Mouse (Mus musculus) heart, adult 2 months (tissue): ENCODE data around the gene Sec14l1. TPM values are rescaled to one million over a fixed set of nuclear protein-coding genes. Genes with fewer than 3 reads are reported as not detected.

ENCODE experiments used
- DNase-seq, 2 experiments: peaks; one replicate each; pipeline ENCODE4 v3.0.0; 2021
- H3K27ac ChIP-seq: fragments of 200-600 bp; 2 replicates; pipeline ENCODE4 v1.8.1; 2022
- H3K27me3 ChIP-seq: fragments of 200-500 bp; 2 replicates; pipeline ENCODE4 v1.6.1; 2012; ENCODE audit warnings: mild to moderate bottlenecking, low read length, inconsistent platforms, mixed read lengths; ENCODE audit not compliant: control insufficient read depth, insufficient read depth
- H3K36me3 ChIP-seq: fragments of 200-500 bp; 2 replicates; pipeline ENCODE4 v1.6.1; 2012; ENCODE audit warnings: low read length, inconsistent platforms; ENCODE audit not compliant: control insufficient read depth, insufficient read depth
- H3K4me1 ChIP-seq: fragments of 200-500 bp; 2 replicates; pipeline ENCODE4 v1.6.1; 2011; ENCODE audit warnings: low read length; ENCODE audit not compliant: control insufficient read depth, insufficient read depth
- H3K4me3 ChIP-seq: fragments of 200-600 bp; 2 replicates; pipeline ENCODE4 v1.8.1; 2022
- H3K79me2 ChIP-seq: fragments of 200-500 bp; replicated peaks from 2 replicates; pipeline ENCODE4 v1.6.1; 2012; ENCODE audit warnings: mild to moderate bottlenecking, inconsistent platforms, low read length, moderate library complexity, mixed read lengths; ENCODE audit not compliant: control insufficient read depth, insufficient read depth
- H3K9ac ChIP-seq: fragments of 200-500 bp; 2 replicates; pipeline ENCODE4 v1.6.1; 2012; ENCODE audit warnings: low read depth, mild to moderate bottlenecking, control low read depth, inconsistent platforms, low read length, mixed read lengths
- CTCF ChIP-seq: fragments of 200-600 bp; IDR thresholded peaks from 2 replicates; pipeline ENCODE4 v1.8.1; 2022; ENCODE audit warnings: antibody characterized with exemption, mild to moderate bottlenecking, moderate library complexity
- EP300 ChIP-seq: fragments of 200-500 bp; IDR thresholded peaks from 2 replicates; pipeline ENCODE4 v1.6.1; 2011; ENCODE audit warnings: low read depth, low read length, control low read depth; ENCODE audit not compliant: insufficient read depth
- POLR2A ChIP-seq: fragments of 200-500 bp; IDR thresholded peaks from 2 replicates; pipeline ENCODE4 v1.6.1; 2011; ENCODE audit warnings: mild to moderate bottlenecking, low read depth, low read length, control low read depth; ENCODE audit not compliant: insufficient read depth
- WGBS: fragments of 180-500 bp; shearing (Covaris S2); methylation state at CpG from one replicate; pipeline ENCODE4 v1.1.7; 2018; 5-methylcytosine and 5-hydroxymethylcytosine counted together
- intact Hi-C: fragments of 180-260 bp; cut with DNase I; formaldehyde crosslinking; loops from one replicate; pipeline ENCODE4 v1.15.1; 2025
- microRNA-seq, 2 experiments: library from miRNA; unstranded; fragments of <30 nt; microRNA quantifications; one replicate each; pipeline ENCODE4 v1.2.0; 2021
- polyA plus RNA-seq: library from polyadenylated mRNA; depleted of rRNA; stranded (reverse); fragments of >200 nt; gene quantifications from 2 replicates; pipeline ENCODE4 v1.2.3, GENCODE M21; 2012; rRNA removed
- total RNA-seq, 2 experiments: library from RNA; stranded (reverse); gene quantifications; 2 replicates each; pipeline ENCODE4 v1.2.3; 2021

Sec14l1 gene
- total and polyA plus RNA-seq, 3 experiments: 65.4 to 89.5 (median 71.5) TPM

GRCm38 (mm10) chr11:117205447-117205846 lies 90.5 kb downstream of the Sec14l1 start:
- 87% methylated on average over 9 of the region's 9 CpGs for WGBS

GRCm38 (mm10) chr11:117207436-117207835 lies 92.5 kb downstream of the Sec14l1 start:
- Histone ChIP-seq H3K4me1 (no peaks in the 10 kb centered on the region), H3K27me3 (no peaks in the 10 kb centered on the region), H3K4me3 (no peak overlapping the region), H3K9ac (no peak overlapping the region), H3K36me3 (no peaks in the 10 kb centered on the region), H3K27ac (no peak overlapping the region), H3K79me2 (no peaks in the 10 kb centered on the region)
- 84% methylated on average over 5 of the region's 5 CpGs for WGBS
- DNase-seq: no peak
- intact Hi-C loops: no loop called here
- TF ChIP-seq CTCF (no peak), EP300 (no peak), POLR2A (no peak)

More at GRCm38 (mm10) chr11:117205447-117205846, 90.5 kb downstream of the Sec14l1 start:
- Histone ChIP-seq H3K4me3 (no peak overlapping the region), H3K79me2 (no peaks in the 10 kb centered on the region), H3K36me3 (no peaks in the 10 kb centered on the region), H3K27me3 (no peaks in the 10 kb centered on the region), H3K9ac (no peak overlapping the region), H3K27ac (no peak overlapping the region), H3K4me1 (no peaks in the 10 kb centered on the region)
- intact Hi-C loops: no loop called here
- TF ChIP-seq CTCF: no peak
- DNase-seq: no peak

GRCm38 (mm10) chr11:117208151-117208673 lies 93.2 kb downstream of the Sec14l1 start:
- Histone ChIP-seq H3K4me3 (no peak overlapping the region), H3K4me1 (no peaks in the 10 kb centered on the region), H3K79me2 (no peaks in the 10 kb centered on the region), H3K36me3 (no peaks in the 10 kb centered on the region), H3K9ac (no peak overlapping the region), H3K27ac (no peak overlapping the region), H3K27me3 (no peaks in the 10 kb centered on the region)
- DNase-seq: no peak
- 83% methylated on average over 8 of the region's 8 CpGs for WGBS
- intact Hi-C loops: no loop called here
- TF ChIP-seq EP300 (no peak), CTCF (no peak), POLR2A (no peak)

Small RNA genes lying within 50 kb of the gene (microRNA-seq; reads per million reads assigned to microRNA genes)
- gene Gm24323 (0 reads per million in 2 experiments), gene Mir6516 (11.6 to 12.3 reads per million in 2 experiments)

Other genes with a start within 250 kb of the Sec14l1 start
- gene Mgat5b, start 196.3 kb upstream of the Sec14l1 start, total RNA-seq: under 1 TPM; 0.10 to 0.11 TPM
- gene Mgat5b, start 196.3 kb upstream of the Sec14l1 start, polyA plus RNA-seq: 0.82 and 1.0 TPM in 2 replicates
- gene Sept9, start 84.5 kb downstream of the Sec14l1 start, total RNA-seq: 10 to 100 TPM; 28.2 to 31.9 TPM
- 15.9 and 17.4 TPM in 2 replicates for gene Sept9, start 84.5 kb downstream of the Sec14l1 start, polyA plus RNA-seq